ENCODE assay signal across 7 mouse cellular contexts in genomic region chr11:97315504-97316503, GRCm38 (mm10). TPM values are rescaled to one million over a fixed set of nuclear protein-coding genes. Genes with fewer than 3 reads are reported as not detected.
DNase-seq lines count a peak whose midpoint lies in the region; ATAC-seq lines count a peak whose summit lies in the region.

Gene Mrpl45, plus strand, starts transcription at chr11:97315716.

- WGBS in intestine, embryonic 16.5 days: under 1% methylated on average over 49 of the region's 50 CpGs
- WGBS in midbrain, embryonic 11.5 days: 1% methylated on average over 50 of the region's 50 CpGs

- peak; percentile 100 for DNase-seq in adrenal gland, adult 2 months
- peak; percentile 100 for DNase-seq in embryo, embryonic 11.5 days (ENCODE audit: low read depth, low spot score)
- peak; percentile 98 for DNase-seq in gastrocnemius, postnatal 4 days (ENCODE audit: low spot score in 2 of 2)
- DNase-seq in left cerebral cortex, postnatal 36 days (ENCODE audit: low spot score in 2 of 2): peak; percentile 99
- DNase-seq in midbrain, embryonic 11.5 days (ENCODE audit: low spot score, missing footprints): peak; percentile 100
- DNase-seq in skeletal muscle tissue, adult 2 months (ENCODE audit: low read depth, low spot score): peak; percentile 99

- H3K9ac ChIP-seq in intestine, embryonic 16.5 days (ENCODE audit: low read depth, low read length): peak within 1 kb of the TSS; percentile 70
- H3K9ac ChIP-seq in midbrain, embryonic 11.5 days (ENCODE audit: low read length): peak within 1 kb of the TSS; percentile 61

- H3K4me2 ChIP-seq in intestine, embryonic 16.5 days (ENCODE audit: low read depth, low read length): peak within 1 kb of the TSS; percentile 51
- peak within 1 kb of the TSS; percentile 44 for H3K4me2 ChIP-seq in midbrain, embryonic 11.5 days

- no peaks in the 10 kb centered on the region for H3K36me3 ChIP-seq in intestine, embryonic 16.5 days (ENCODE audit: control insufficient read depth, insufficient read depth, low read length)
- no peaks in the 10 kb centered on the region for H3K36me3 ChIP-seq in midbrain, embryonic 11.5 days (ENCODE audit: control insufficient read depth, insufficient read depth, low read length)

- H3K4me3 ChIP-seq in intestine, embryonic 16.5 days (ENCODE audit: low read length): peak within 1 kb of the TSS; percentile 66
- peak within 1 kb of the TSS; percentile 44 for H3K4me3 ChIP-seq in midbrain, embryonic 11.5 days (ENCODE audit: low read depth, low read length)

- H3K27ac ChIP-seq in intestine, embryonic 16.5 days (ENCODE audit: low read length): peak within 1 kb of the TSS; percentile 46
- H3K27ac ChIP-seq in midbrain, embryonic 11.5 days (ENCODE audit: low read depth, low read length): no peak within 1 kb of the TSS

- H3K9me3 ChIP-seq in intestine, embryonic 16.5 days (ENCODE audit: control insufficient read depth, low read length): no peaks in the 10 kb centered on the region
- no peaks in the 10 kb centered on the region for H3K9me3 ChIP-seq in midbrain, embryonic 11.5 days (ENCODE audit: control insufficient read depth, low read length)

- no peaks in the 10 kb centered on the region for H3K27me3 ChIP-seq in intestine, embryonic 16.5 days (replicated peaks; ENCODE audit: control insufficient read depth, insufficient read depth, low read length)
- H3K27me3 ChIP-seq in midbrain, embryonic 11.5 days (ENCODE audit: control insufficient read depth, insufficient read depth, low read length): no peaks in the 10 kb centered on the region

- ATAC-seq in intestine, embryonic 16.5 days: peak; percentile 94
- peak; percentile 95 for ATAC-seq in midbrain, embryonic 11.5 days (ENCODE audit: low FRiP score)

- peaks cover 8% of the 10 kb centered on the region for H3K4me1 ChIP-seq in intestine, embryonic 16.5 days (ENCODE audit: control insufficient read depth, insufficient read depth, low read length)
- H3K4me1 ChIP-seq in midbrain, embryonic 11.5 days (ENCODE audit: control insufficient read depth, insufficient read depth, low read length): peaks cover 10% of the 10 kb centered on the region; the same call in 1 of the 2 replicates

- intact Hi-C loops in left cerebral cortex, postnatal 36 days (cut with DNase I): loop anchor here (2.0 to 10.0 kb wide), 3 partner anchors 35 to 129 kb away; partner anchors contain the start of genes Kpnb1 and Npepps

RNA-seq across cellular contexts. Expression of gene Mrpl45, which starts in this region (rescaled TPM):
- total RNA-seq in adrenal gland, adult 2 months (2021): 10 to 100 TPM; 34.7 to 41.3 TPM
- 9.5 and 10.9 TPM in 2 replicates for polyA plus RNA-seq in adrenal gland, adult 2 months (2012; rRNA removed)
- total RNA-seq in gastrocnemius, postnatal 4 days (2021): 10 to 100 TPM; 25.9 to 31.0 TPM
- 65.0 and 65.4 TPM in 2 replicates for polyA plus RNA-seq in intestine, embryonic 16.5 days (2015; fragmentation: Nextera tagmentation; extraction: Ambion mirVana)
- total RNA-seq in left cerebral cortex, postnatal 36 days (2021): 10 to 100 TPM; 23.3 to 30.2 TPM
- 56.6 and 58.9 TPM in 2 replicates for polyA plus RNA-seq in midbrain, embryonic 11.5 days (2014; fragmentation: Nextera tagmentation; extraction: Ambion mirVana)
